Mouse (Mus musculus) CH12.LX (cell line): ENCODE measurements around the gene Gm36176. TPM values are rescaled to one million over a fixed set of nuclear protein-coding genes. Genes with fewer than 3 reads are reported as not detected.
"Not testable (repeated sequence)": the region's sequence is repeated elsewhere in the genome, so short reads cannot be mapped to it uniquely, and the experiment has no call there.

Experiments used
- DNase-seq: peaks from one replicate; pipeline ENCODE4 v3.0.0-alpha.2; 2013; ENCODE audit errors: extremely low read depth
- H3K27ac ChIP-seq: 2 replicates; pipeline ENCODE4 v1.5.1; 2012; ENCODE audit warnings: low read depth, mild to moderate bottlenecking, control low read depth, moderate library complexity; ENCODE audit not compliant: insufficient read depth
- H3K27me3 ChIP-seq: replicated peaks from 2 replicates; pipeline ENCODE3; 2012; ENCODE audit warnings: inconsistent platforms
- H3K36me3 ChIP-seq, 2 experiments: replicated peaks in 1 of 2; 2 replicates each; pipeline versions ENCODE3 to v1.6.1; 2012; ENCODE audit warnings: inconsistent platforms in 1 of 2, low read length in 1 of 2, mild to moderate bottlenecking in 1 of 2, mixed read lengths in 1 of 2, moderate library complexity in 1 of 2; ENCODE audit not compliant: control insufficient read depth in 1 of 2, insufficient read depth in 1 of 2
- H3K4me1 ChIP-seq, 2 experiments: 2 replicates each; pipeline ENCODE4 v1.6.1; 2012; ENCODE audit warnings: inconsistent platforms in 1 of 2, moderate library complexity in 1 of 2; ENCODE audit not compliant: insufficient read depth in 2 of 2, control insufficient read depth in 1 of 2
- H3K4me2 ChIP-seq: 2 replicates; pipeline ENCODE4 v1.6.1; 2012; ENCODE audit warnings: low read depth, mild to moderate bottlenecking, control low read depth; ENCODE audit not compliant: poor library complexity, insufficient read depth, severe bottlenecking
- H3K4me3 ChIP-seq, 3 experiments: fragments of 150-350 bp in 1 of 3; sonication (generic) in 1 of 3; replicated peaks in 1 of 3; 2 replicates each; pipeline versions ENCODE3 to v1.5.1; 2011 to 2012; ENCODE audit warnings: low read depth in 2 of 3, low read length in 2 of 3, mild to moderate bottlenecking in 2 of 3, moderate library complexity in 2 of 3, control low read depth in 1 of 3, improper control_type of control experiment in 1 of 3, inconsistent platforms in 1 of 3, mixed read lengths in 1 of 3; ENCODE audit not compliant: poor library complexity in 1 of 3
- H3K79me2 ChIP-seq: replicated peaks from 2 replicates; pipeline ENCODE4 v1.6.1; 2012; ENCODE audit warnings: mild to moderate bottlenecking, moderate library complexity; ENCODE audit not compliant: control insufficient read depth, poor library complexity, insufficient read depth, severe bottlenecking; ENCODE audit errors: extremely low read depth
- H3K9ac ChIP-seq: 2 replicates; pipeline ENCODE4 v1.6.1; 2012; ENCODE audit warnings: low read depth, mild to moderate bottlenecking, control low read depth, moderate library complexity; ENCODE audit not compliant: insufficient read depth
- H3K9me3 ChIP-seq: replicated peaks from 2 replicates; pipeline ENCODE3; 2012; ENCODE audit warnings: low read length, inconsistent platforms, mixed read lengths
- CHD2 ChIP-seq: IDR thresholded peaks from 2 replicates; pipeline ENCODE4 v1.6.1; 2011; ENCODE audit warnings: low read length, improper control_type of control experiment
- E2F4 ChIP-seq: IDR thresholded peaks from 2 replicates; pipeline ENCODE4 v1.6.1; 2011; ENCODE audit warnings: low read depth, low read length, improper control_type of control experiment; ENCODE audit not compliant: insufficient replicate concordance
- ELF1 ChIP-seq: IDR thresholded peaks from 2 replicates; pipeline ENCODE4 v1.6.1; 2014; ENCODE audit warnings: low read depth, mild to moderate bottlenecking, inconsistent platforms, low read length, improper control_type of control experiment
- EP300 ChIP-seq: IDR thresholded peaks from 2 replicates; pipeline ENCODE4 v1.6.1; 2011; ENCODE audit warnings: low read length, improper control_type of control experiment
- GABPA ChIP-seq: IDR thresholded peaks from 2 replicates; pipeline ENCODE4 v1.6.1; 2012; ENCODE audit warnings: low read depth, low read length, improper control_type of control experiment, inconsistent platforms; ENCODE audit not compliant: insufficient replicate concordance
- HCFC1 ChIP-seq: IDR thresholded peaks from 2 replicates; pipeline ENCODE4 v1.6.1; 2012; ENCODE audit warnings: low read depth, mild to moderate bottlenecking, inconsistent platforms, low read length, improper control_type of control experiment
- IRF4 ChIP-seq: IDR thresholded peaks from 2 replicates; pipeline ENCODE4 v1.6.1; 2014; ENCODE audit warnings: low read depth, mild to moderate bottlenecking, inconsistent platforms, low read length, improper control_type of control experiment
- JUN ChIP-seq: IDR thresholded peaks from 2 replicates; pipeline ENCODE4 v1.6.1; 2011; ENCODE audit warnings: low read depth, mild to moderate bottlenecking, low read length, improper control_type of control experiment, moderate library complexity; ENCODE audit not compliant: insufficient read depth
- JUND ChIP-seq: conservative IDR thresholded peaks from 2 replicates; pipeline ENCODE4 v1.6.1; 2011; ENCODE audit warnings: low read depth, low read length, improper control_type of control experiment
- KAT2A ChIP-seq: IDR thresholded peaks from 2 replicates; pipeline ENCODE4 v1.6.1; 2012; ENCODE audit warnings: low read length, improper control_type of control experiment, inconsistent platforms; ENCODE audit not compliant: insufficient replicate concordance
- MAX ChIP-seq: IDR thresholded peaks from 2 replicates; pipeline ENCODE4 v1.6.1; 2011; ENCODE audit warnings: low read length, improper control_type of control experiment
- MEF2A ChIP-seq: IDR thresholded peaks from 2 replicates; pipeline ENCODE4 v1.6.1; 2014; ENCODE audit warnings: low read depth, mild to moderate bottlenecking, inconsistent platforms, low read length, improper control_type of control experiment, borderline replicate concordance
- MXI1 ChIP-seq: IDR thresholded peaks from 2 replicates; pipeline ENCODE4 v1.6.1; 2011; ENCODE audit warnings: mild to moderate bottlenecking, low read depth, low read length, improper control_type of control experiment
- MYC ChIP-seq: IDR thresholded peaks from 2 replicates; pipeline ENCODE4 v1.6.1; 2011; ENCODE audit warnings: low read depth, mild to moderate bottlenecking, improper control_type of control experiment, low read length
- NRF1 ChIP-seq: IDR thresholded peaks from 2 replicates; pipeline ENCODE4 v1.6.1; 2014; ENCODE audit warnings: low read depth, mild to moderate bottlenecking, inconsistent platforms, low read length, improper control_type of control experiment, moderate library complexity
- PAX5 ChIP-seq: IDR thresholded peaks from 2 replicates; pipeline ENCODE4 v1.6.1; 2012; ENCODE audit warnings: low read length, inconsistent platforms, mixed read lengths
- POLR2A ChIP-seq: IDR thresholded peaks from 2 replicates; pipeline ENCODE4 v1.6.1; 2011; ENCODE audit warnings: low read depth, mild to moderate bottlenecking, improper control_type of control experiment, low read length
- RAD21 ChIP-seq: IDR thresholded peaks from 2 replicates; pipeline ENCODE4 v1.6.1; 2011; ENCODE audit warnings: low read depth, mild to moderate bottlenecking, low read length, improper control_type of control experiment, moderate library complexity
- RCOR1 ChIP-seq: conservative IDR thresholded peaks from 2 replicates; pipeline ENCODE4 v1.6.1; 2012; ENCODE audit warnings: low read depth, mild to moderate bottlenecking, inconsistent platforms, low read length, improper control_type of control experiment
- SIN3A ChIP-seq: IDR thresholded peaks from 2 replicates; pipeline ENCODE4 v1.6.1; 2012; ENCODE audit warnings: low read length, improper control_type of control experiment, inconsistent platforms
- UBTF ChIP-seq: IDR thresholded peaks from 2 replicates; pipeline ENCODE4 v1.6.1; 2012; ENCODE audit warnings: low read depth, mild to moderate bottlenecking, inconsistent platforms, low read length, improper control_type of control experiment, moderate library complexity
- USF1 ChIP-seq: IDR thresholded peaks from 2 replicates; pipeline ENCODE4 v1.6.1; 2014; ENCODE audit warnings: low read depth, mild to moderate bottlenecking, inconsistent platforms, low read length, improper control_type of control experiment
- ZC3H11A ChIP-seq: IDR thresholded peaks from 2 replicates; pipeline ENCODE4 v1.6.1; 2012; ENCODE audit warnings: low read depth, mild to moderate bottlenecking, inconsistent platforms, low read length, improper control_type of control experiment
- ZKSCAN1 ChIP-seq: IDR thresholded peaks from 2 replicates; pipeline ENCODE4 v1.6.1; 2012; ENCODE audit warnings: low read depth, inconsistent platforms, low read length, improper control_type of control experiment, borderline replicate concordance
- ZNF384 ChIP-seq: IDR thresholded peaks from 2 replicates; pipeline ENCODE4 v1.6.1; 2012; ENCODE audit warnings: low read depth, low read length, improper control_type of control experiment, inconsistent platforms
- dilution Hi-C: fragments of 300-500 bp; cut with MboI; formaldehyde crosslinking; loops from 2 replicates; pipeline ENCODE4 v1.14.3; 2020; ENCODE audit warnings: low sequenced_read_pairs; ENCODE audit not compliant: extremely low pct_unique_long_range_greater_than_20kb, extremely low pct_ligation_motif_present
- in situ Hi-C: fragments of 300-500 bp; cut with MboI; formaldehyde crosslinking; loops from 3 replicates; pipeline ENCODE4 v1.14.3; 2019; ENCODE audit warnings: low sequenced_read_pairs, low pct_ligation_motif_present, low pct_unique_long_range_greater_than_20kb, mixed read lengths
- polyA plus RNA-seq: library from polyadenylated mRNA; unstranded; fragments of >175 nt; gene quantifications from 2 replicates; pipeline ENCODE4 v1.2.1, GENCODE M21; 2012; ENCODE audit warnings: low read depth; ENCODE audit not compliant: insufficient read length
- total RNA-seq, 2 experiments: library from RNA; depleted of rRNA; stranded (reverse); fragments of 300-350 nt in 1 of 2; fragments of >200 nt in 1 of 2; gene quantifications; 2 replicates each; pipeline ENCODE4 v1.2.3; 2012 to 2014

The Gm36176 gene
- total RNA-seq (2012; rRNA removed), result not detected in 2 replicates
- not detected in 2 replicates for total RNA-seq (2014; rRNA removed)
- polyA plus RNA-seq, result not detected in 2 replicates

- H3K9ac ChIP-seq, result no peak within 1 kb of the TSS
- H3K36me3 ChIP-seq, result no peaks in the 10 kb centered on the region
- H3K4me3 ChIP-seq, result no peak within 1 kb of the TSS
- in situ Hi-C loops (no loop called here), dilution Hi-C loops (no loop called here)
- no peak within 1 kb of the TSS for H3K27ac ChIP-seq
- no peak within 1 kb of the TSS for H3K4me2 ChIP-seq
- H3K9me3 ChIP-seq, result peaks cover 29% of the 10 kb centered on the region
- no peak for DNase-seq
- peaks cover 68% of the 10 kb centered on the region for H3K27me3 ChIP-seq
- no peak for TF ChIP-seq USF1
- no peak for TF ChIP-seq ZNF384
- TF ChIP-seq CHD2, result no peak
- no peak for TF ChIP-seq MYC
- no peak for TF ChIP-seq JUND
- no peak for TF ChIP-seq MEF2A
- TF ChIP-seq ELF1, result no peak
- TF ChIP-seq EP300, result no peak
- TF ChIP-seq RAD21, result no peak
- TF ChIP-seq UBTF, result no peak
- no peak for TF ChIP-seq PAX5
- no peak for TF ChIP-seq ZC3H11A
- no peak for TF ChIP-seq POLR2A
- no peak for TF ChIP-seq NRF1
- TF ChIP-seq MXI1, result no peak
- no peak for TF ChIP-seq HCFC1
- TF ChIP-seq MAX, result no peak
- TF ChIP-seq JUN, result no peak
- TF ChIP-seq, all 38 proteins: peak for 0
- Histone ChIP-seq H3K4me1 (no peaks in the 10 kb centered on the region), H3K79me2 (no peaks in the 10 kb centered on the region)
These were observed at the start of gene Gm36176 for GRCm38 (mm10) chr10:77846503-77846902. Gm36176 (plus strand) TSS chr10:77846803.

- dilution Hi-C loops (no loop called here), in situ Hi-C loops (no loop called here)
- Histone ChIP-seq H3K9ac (no peak overlapping the region), H3K4me3 (no peak overlapping the region), H3K79me2 (no peaks in the 10 kb centered on the region), H3K4me1 (no peaks in the 10 kb centered on the region), H3K36me3 (no peaks in the 10 kb centered on the region), H3K27ac (no peak overlapping the region), H3K27me3 (peaks cover 71% of the 10 kb centered on the region), H3K4me2 (no peak overlapping the region), H3K9me3 (no peaks in the 10 kb centered on the region)
- no peak for DNase-seq
- TF ChIP-seq SIN3A, result no peak
- no peak for TF ChIP-seq GABPA
- TF ChIP-seq E2F4, result no peak
- no peak for TF ChIP-seq USF1
- TF ChIP-seq NRF1, result no peak
- TF ChIP-seq JUN, result no peak
- TF ChIP-seq JUND, result no peak
- no peak for TF ChIP-seq MYC
- TF ChIP-seq IRF4, result no peak
- TF ChIP-seq PAX5, result no peak
- TF ChIP-seq KAT2A, result no peak
- no peak for TF ChIP-seq HCFC1
- no peak for TF ChIP-seq ZNF384
- no peak for TF ChIP-seq ZKSCAN1
- TF ChIP-seq RAD21, result no peak
- no peak for TF ChIP-seq RCOR1
These were observed 48.9 kb upstream of the Gm36176 start for GRCm38 (mm10) chr10:77797677-77798076.

GRCm38 (mm10) chr10:77798164-77798920 lies 48.3 kb upstream of the Gm36176 start:
- in situ Hi-C loops, H3K9ac ChIP-seq, H3K4me3 ChIP-seq, H3K9me3 ChIP-seq, H3K4me1 ChIP-seq, H3K27ac ChIP-seq, H3K79me2 ChIP-seq, DNase-seq, H3K36me3 ChIP-seq, dilution Hi-C loops, H3K4me2 ChIP-seq: not testable (repeated sequence)
- H3K27me3 ChIP-seq, result peaks cover 71% of the 10 kb centered on the region
